Comparison of ENCODE assay signal across 8 mouse cellular contexts in the genomic region with DNA sequence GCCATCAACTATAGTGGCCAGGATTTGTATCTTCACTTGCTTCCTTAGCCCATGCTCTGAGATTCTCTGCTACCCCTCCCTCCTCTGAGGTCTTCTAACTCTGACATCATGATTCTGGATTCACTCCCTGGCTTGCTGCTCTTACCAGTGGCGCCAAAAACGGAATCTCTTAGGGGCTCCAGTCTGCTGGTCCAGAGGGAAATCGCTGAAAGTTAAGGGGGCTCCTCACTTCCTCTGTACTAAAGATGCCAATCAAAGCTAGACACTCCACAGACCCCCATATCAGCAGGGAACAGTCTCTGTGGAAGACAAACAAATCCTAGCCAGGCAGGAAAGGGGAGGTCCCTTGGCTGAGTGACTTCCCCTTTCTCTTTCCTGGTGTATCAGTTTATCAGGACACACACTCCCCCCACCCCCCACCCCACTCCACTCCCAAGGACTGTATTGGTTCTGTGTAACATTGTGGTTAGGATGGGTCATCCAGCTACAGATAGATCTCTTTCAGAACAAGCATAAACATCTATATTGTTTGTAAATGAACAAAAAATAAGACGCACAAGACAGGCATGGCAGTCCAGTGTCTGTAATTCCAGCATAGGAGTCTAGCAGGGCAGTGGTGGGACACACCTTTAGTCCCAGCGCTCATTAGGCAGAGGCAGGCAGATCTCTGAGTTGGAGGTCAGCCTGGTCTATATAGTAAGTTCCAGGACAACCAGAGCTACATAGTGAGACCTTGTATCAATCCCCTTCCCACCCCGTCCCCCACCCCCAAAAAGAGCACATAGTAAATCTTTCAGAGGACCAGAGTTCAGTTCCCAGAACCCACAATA. TPM values are rescaled to one million over a fixed set of nuclear protein-coding genes. Genes with fewer than 3 reads are reported as not detected.
DNase-seq lines count a peak whose midpoint lies in the region; ATAC-seq and TF ChIP-seq lines count a peak whose summit lies in the region.

No protein-coding gene starts in this region.

- no peaks in the 10 kb centered on the region for H3K36me3 ChIP-seq in intestine, postnatal 0 days (ENCODE audit: control insufficient read depth, insufficient read depth)
- H3K36me3 ChIP-seq in lung, embryonic 16.5 days (ENCODE audit: control insufficient read depth, insufficient read depth, low read length): no peaks in the 10 kb centered on the region

- H3K9ac ChIP-seq in intestine, postnatal 0 days (ENCODE audit: low read depth, low read length): peak overlapping the region; percentile 34; the same call in 1 of the 2 replicates
- peak overlapping the region; percentile 62 for H3K9ac ChIP-seq in lung, embryonic 16.5 days (ENCODE audit: low read length)

- peak; percentile 82 for ATAC-seq in granulocyte monocyte progenitor cell, adult 5-6 weeks (replicated peaks; ENCODE audit: poor library complexity, severe bottlenecking)
- peak; percentile 38; the same call in 1 of the 2 replicates for ATAC-seq in intestine, postnatal 0 days
- ATAC-seq in lung, embryonic 16.5 days (ENCODE audit: low read depth): peak; percentile 82
- ATAC-seq in frontal cortex, adult (ENCODE audit: low TSS enrichment): no peak

- peak; percentile 28 for DNase-seq in adrenal gland, postnatal 14 days
- no peak for DNase-seq in adrenal gland, postnatal 10 days
- DNase-seq in thymus, postnatal 36 days: no peak
- DNase-seq in urinary bladder, adult 2 months (ENCODE audit: low spot score): no peak

- H3K27me3 ChIP-seq in intestine, postnatal 0 days (replicated peaks; ENCODE audit: control insufficient read depth, insufficient read depth, low read length): no peaks in the 10 kb centered on the region
- H3K27me3 ChIP-seq in lung, embryonic 16.5 days (ENCODE audit: control insufficient read depth, insufficient read depth, low read depth, low read length): no peaks in the 10 kb centered on the region

- no peak for TF ChIP-seq CTCF in intestine, postnatal 0 days (IDR thresholded peaks at IDR 0.05; ENCODE audit: low read depth)

- no peaks in the 10 kb centered on the region; the same call in 1 of the 2 replicates for H3K4me1 ChIP-seq in intestine, postnatal 0 days (replicated peaks; ENCODE audit: control insufficient read depth, insufficient read depth, low read length)
- peaks cover 28% of the 10 kb centered on the region for H3K4me1 ChIP-seq in lung, embryonic 16.5 days (replicated peaks; ENCODE audit: control insufficient read depth, insufficient read depth, low read length)

- H3K27ac ChIP-seq in intestine, postnatal 0 days (ENCODE audit: low read depth, low read length): peak overlapping the region; percentile 71
- peak overlapping the region; percentile 96 for H3K27ac ChIP-seq in lung, embryonic 16.5 days (ENCODE audit: low read length)

- 48% methylated on average over 6 of the region's 6 CpGs for WGBS in intestine, postnatal 0 days
- 41% methylated on average over 6 of the region's 6 CpGs for WGBS in lung, embryonic 16.5 days

- peak overlapping the region; percentile 61 for H3K4me2 ChIP-seq in intestine, postnatal 0 days (replicated peaks; ENCODE audit: low read depth)
- H3K4me2 ChIP-seq in lung, embryonic 16.5 days (ENCODE audit: low read depth, low read length): peak overlapping the region; percentile 53

- H3K9me3 ChIP-seq in intestine, postnatal 0 days (ENCODE audit: control insufficient read depth): no peaks in the 10 kb centered on the region
- no peaks in the 10 kb centered on the region for H3K9me3 ChIP-seq in lung, embryonic 16.5 days (ENCODE audit: control insufficient read depth, low read length)

- H3K4me3 ChIP-seq in intestine, postnatal 0 days (ENCODE audit: low read depth, low read length): peak overlapping the region; percentile 32; the same call in 1 of the 2 replicates
- peak overlapping the region; percentile 29 for H3K4me3 ChIP-seq in lung, embryonic 16.5 days (ENCODE audit: low read length)

RNA-seq across cellular contexts. Expression of gene Ezh1, which starts 6.0 kb away (rescaled TPM):
- 28.8 and 37.7 TPM in 2 replicates for total RNA-seq in adrenal gland, postnatal 14 days (2021)
- total RNA-seq in adrenal gland, postnatal 10 days (2021): 10 to 100 TPM; 27.9 to 37.9 TPM
- total RNA-seq in granulocyte monocyte progenitor cell, adult 5-6 weeks (2014; fragmentation: Nextera tagmentation): 15.2 and 31.0 TPM in 2 replicates
- 13.6 and 17.7 TPM in 2 replicates for total RNA-seq in granulocyte monocyte progenitor cell, adult 5-6 weeks (2017)
- 9.8 and 10.8 TPM in 2 replicates for polyA plus RNA-seq in intestine, postnatal 0 days (2015; fragmentation: Nextera tagmentation; extraction: Ambion mirVana)
- polyA plus RNA-seq in lung, embryonic 16.5 days (2015; fragmentation: Nextera tagmentation; extraction: Ambion mirVana): 19.4 and 20.8 TPM in 2 replicates
- 45.0 and 45.7 TPM in 2 replicates for polyA plus RNA-seq in urinary bladder, adult 2 months (2012; rRNA removed)

RNA-seq across cellular contexts. Expression of gene Ramp2, which starts 13.6 kb away (rescaled TPM):
- 107 and 145 TPM in 2 replicates for total RNA-seq in adrenal gland, postnatal 14 days (2021)
- 100 to 1,000 TPM; 101 to 116 TPM for total RNA-seq in adrenal gland, postnatal 10 days (2021)
- not detected in 2 replicates for total RNA-seq in granulocyte monocyte progenitor cell, adult 5-6 weeks (2014; fragmentation: Nextera tagmentation)
- total RNA-seq in granulocyte monocyte progenitor cell, adult 5-6 weeks (2017): 0.98 and 1.4 TPM in 2 replicates
- polyA plus RNA-seq in intestine, postnatal 0 days (2015; fragmentation: Nextera tagmentation; extraction: Ambion mirVana): 67.7 and 74.7 TPM in 2 replicates
- 312 and 337 TPM in 2 replicates for polyA plus RNA-seq in lung, embryonic 16.5 days (2015; fragmentation: Nextera tagmentation; extraction: Ambion mirVana)
- polyA plus RNA-seq in urinary bladder, adult 2 months (2012; rRNA removed): 79.5 and 82.0 TPM in 2 replicates

RNA-seq across cellular contexts. Expression of gene Vps25, which starts 21.3 kb away (rescaled TPM):
- 116 and 120 TPM in 2 replicates for total RNA-seq in adrenal gland, postnatal 14 days (2021)
- 100 to 1,000 TPM; 109 to 112 TPM for total RNA-seq in adrenal gland, postnatal 10 days (2021)
- 176 and 203 TPM in 2 replicates for total RNA-seq in granulocyte monocyte progenitor cell, adult 5-6 weeks (2014; fragmentation: Nextera tagmentation)
- total RNA-seq in granulocyte monocyte progenitor cell, adult 5-6 weeks (2017): 76.7 and 80.4 TPM in 2 replicates
- polyA plus RNA-seq in intestine, postnatal 0 days (2015; fragmentation: Nextera tagmentation; extraction: Ambion mirVana): 148 and 157 TPM in 2 replicates
- polyA plus RNA-seq in lung, embryonic 16.5 days (2015; fragmentation: Nextera tagmentation; extraction: Ambion mirVana): 132 and 135 TPM in 2 replicates
- 73.3 and 91.1 TPM in 2 replicates for polyA plus RNA-seq in urinary bladder, adult 2 months (2012; rRNA removed)

RNA-seq across cellular contexts. Expression of gene Wnk4, which starts 28.1 kb away (rescaled TPM):
- total RNA-seq in adrenal gland, postnatal 14 days (2021): 3.4 and 3.6 TPM in 2 replicates
- total RNA-seq in adrenal gland, postnatal 10 days (2021): 1 to 10 TPM; 2.5 to 3.6 TPM
- total RNA-seq in granulocyte monocyte progenitor cell, adult 5-6 weeks (2014; fragmentation: Nextera tagmentation): not detected in 2 replicates
- 2.6 TPM in 1 of 2 replicates, not detected in the other for total RNA-seq in granulocyte monocyte progenitor cell, adult 5-6 weeks (2017)
- 4.6 and 4.7 TPM in 2 replicates for polyA plus RNA-seq in intestine, postnatal 0 days (2015; fragmentation: Nextera tagmentation; extraction: Ambion mirVana)
- polyA plus RNA-seq in lung, embryonic 16.5 days (2015; fragmentation: Nextera tagmentation; extraction: Ambion mirVana): 5.3 and 5.8 TPM in 2 replicates
- 7.4 and 10.6 TPM in 2 replicates for polyA plus RNA-seq in urinary bladder, adult 2 months (2012; rRNA removed)

RNA-seq across cellular contexts. Expression of gene Cntd1, which starts 46.6 kb away (rescaled TPM):
- total RNA-seq in adrenal gland, postnatal 14 days (2021): 0.44 and 0.86 TPM in 2 replicates
- total RNA-seq in adrenal gland, postnatal 10 days (2021): 1 to 10 TPM in 1 of 2 experiments, under 1 TPM in 1; 0.63 to 1.4 TPM
- not detected in 2 replicates for total RNA-seq in granulocyte monocyte progenitor cell, adult 5-6 weeks (2014; fragmentation: Nextera tagmentation)
- 0.72 and 3.3 TPM in 2 replicates for total RNA-seq in granulocyte monocyte progenitor cell, adult 5-6 weeks (2017)
- 0.26 and 0.47 TPM in 2 replicates for polyA plus RNA-seq in intestine, postnatal 0 days (2015; fragmentation: Nextera tagmentation; extraction: Ambion mirVana)
- 1.9 and 3.2 TPM in 2 replicates for polyA plus RNA-seq in lung, embryonic 16.5 days (2015; fragmentation: Nextera tagmentation; extraction: Ambion mirVana)
- 1.4 and 1.5 TPM in 2 replicates for polyA plus RNA-seq in urinary bladder, adult 2 months (2012; rRNA removed)

Comparison
In these comparisons a context has a peak if more than half of its experiments do, and no peak if none do; other contexts are left out.
1. RNA of gene Ramp2, which starts 13.6 kb away (total RNA-seq): 101 to 116 TPM in adrenal gland, postnatal 10 days and 107 to 145 TPM in adrenal gland, postnatal 14 days; 0.98 to 1.4 TPM in granulocyte monocyte progenitor cell, adult 5-6 weeks; every median in the first group is over 10 times any median in the second.